Mouse (Mus musculus) erythroblast, embryonic 14.5 days (primary cell): ENCODE measurements around the gene Ghr.

Experiments
- GATA1 ChIP-seq: IDR thresholded peaks from 2 replicates; pipeline ENCODE4 v1.6.1; 2012; ENCODE audit warnings: low read length, inconsistent platforms, mixed read lengths
- TAL1 ChIP-seq: IDR thresholded peaks from 3 replicates; pipeline ENCODE4 v1.6.1; 2012; ENCODE audit warnings: low read length, inconsistent platforms, mixed read lengths

DNA sequence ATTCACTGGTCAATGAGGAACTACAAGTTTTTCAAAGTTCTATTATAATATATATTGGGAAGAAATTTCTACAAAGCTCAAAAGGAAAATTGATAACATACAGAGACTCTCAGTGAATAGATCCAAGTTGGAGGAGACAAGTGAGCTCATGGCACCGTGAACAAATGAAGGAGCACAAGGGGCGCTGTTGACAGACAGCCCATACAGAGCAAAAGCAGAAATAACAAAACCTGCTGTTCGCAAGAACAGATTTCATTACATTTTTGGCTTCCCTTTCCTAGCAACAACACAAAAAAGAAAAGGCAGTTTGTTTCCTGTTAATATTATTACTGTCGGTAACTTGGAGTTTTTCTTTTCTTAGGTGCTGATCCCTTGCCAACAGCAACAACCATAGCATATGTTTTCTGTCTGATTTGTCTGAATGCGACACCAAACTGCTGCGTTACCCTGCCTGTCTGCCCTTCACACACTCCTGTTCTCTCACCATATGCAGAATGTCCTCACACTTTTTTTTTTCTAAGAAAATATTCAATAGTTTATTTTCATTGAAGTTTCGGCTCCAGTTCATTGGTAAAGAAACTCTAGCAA lies 19.3 kb downstream of the Ghr start:
- TF ChIP-seq TAL1 (no peak), GATA1 (no peak)
